Mouse (Mus musculus) embryonic fibroblast, embryonic 13.5 days (primary cell): ENCODE measurements around the gene Bbof1.

Experiments used
- CTCF ChIP-seq: IDR thresholded peaks from 2 replicates; pipeline ENCODE4 v1.5.1; 2011; ENCODE audit warnings: mild to moderate bottlenecking, control low read depth, low read length, moderate library complexity, borderline replicate concordance; ENCODE audit not compliant: insufficient read depth
- POLR2A ChIP-seq: IDR thresholded peaks from 2 replicates; pipeline ENCODE4 v1.6.1; 2011; ENCODE audit warnings: low read depth, mild to moderate bottlenecking, control low read depth, low read length, moderate library complexity

DNA sequence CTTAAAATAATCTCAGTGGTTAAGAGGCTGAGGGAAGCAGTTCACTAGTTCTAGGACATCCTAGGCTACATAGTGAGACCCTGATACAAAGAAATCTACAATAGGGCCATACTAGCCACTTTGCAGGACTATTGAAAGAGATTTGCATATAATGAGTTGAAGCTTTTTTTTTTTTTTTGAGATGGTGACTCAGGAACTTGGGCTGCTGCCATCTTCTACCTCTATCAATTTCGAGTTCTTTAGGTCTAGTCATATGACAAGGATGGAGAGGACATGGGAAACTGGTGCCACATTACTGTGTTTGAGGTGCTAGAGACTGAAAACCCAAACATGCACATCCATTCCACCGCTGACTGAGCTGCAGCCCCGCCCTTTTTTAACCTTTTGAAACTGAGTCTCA is 15.1 kb downstream of the Bbof1 start:
- no peak for TF ChIP-seq POLR2A
- TF ChIP-seq CTCF, result no peak
